Mouse (Mus musculus) thymus, adult 2 months (tissue): ENCODE data around the gene Tex46.

ENCODE experiments used
- CTCF ChIP-seq: fragments of 200-500 bp; IDR thresholded peaks from 2 replicates; pipeline ENCODE4 v1.5.1; 2012; ENCODE audit warnings: mild to moderate bottlenecking, control low read depth, low read length, moderate library complexity, borderline replicate concordance; ENCODE audit not compliant: control insufficient read depth, poor library complexity, insufficient read depth; ENCODE audit errors: extremely low read depth
- POLR2A ChIP-seq: fragments of 200-500 bp; IDR thresholded peaks from 2 replicates; pipeline ENCODE4 v1.6.1; 2012; ENCODE audit warnings: mild to moderate bottlenecking, low read length, control low read depth, moderate library complexity; ENCODE audit not compliant: control insufficient read depth, poor library complexity, insufficient read depth; ENCODE audit errors: extremely low read depth

DNA sequence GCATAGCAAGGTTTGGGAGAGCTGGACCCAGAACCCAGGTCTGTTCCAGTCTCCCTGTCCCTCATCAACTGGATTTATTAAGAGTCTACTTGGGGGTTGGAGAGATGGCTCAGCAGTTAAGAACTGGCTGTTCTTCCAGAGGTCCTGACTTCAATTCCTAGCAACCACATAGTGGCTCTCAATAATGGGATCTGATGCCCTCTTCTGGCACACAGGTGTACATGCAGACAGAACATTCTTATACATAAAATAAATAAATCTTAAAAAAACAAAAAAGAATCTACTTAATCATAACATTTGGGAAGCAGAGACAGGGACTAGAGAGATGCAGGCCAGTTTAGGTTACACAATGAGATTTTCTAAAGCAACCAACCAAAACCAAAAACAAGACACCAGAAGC, 25.8 kb downstream of the Tex46 start:
- no peak for TF ChIP-seq POLR2A
- TF ChIP-seq CTCF, result no peak
